Mouse (Mus musculus) liver, embryonic 11.5 days (tissue): ENCODE data around the gene 1700084M14Rik. TPM values are rescaled to one million over a fixed set of nuclear protein-coding genes. Genes with fewer than 3 reads are reported as not detected.
"Not testable (repeated sequence)": the region's sequence is repeated elsewhere in the genome, so short reads cannot be mapped to it uniquely, and the experiment has no call there.

Experiments used
- ATAC-seq: fragments of 200-750 bp; cut with Nextera tagmentation; replicated peaks from 2 replicates; pipeline ENCODE4 v1.8.0; 2017; ENCODE audit warnings: moderate number of reproducible peaks, mild to moderate bottlenecking, moderate TSS enrichment, moderate library complexity; ENCODE audit not compliant: low FRiP score
- DNase-seq: peaks from one replicate; pipeline ENCODE4 v3.0.0-alpha.2; 2017; ENCODE audit warnings: low spot score
- H3K27ac ChIP-seq: fragments of 300-500 bp; sonication (generic); 2 replicates; pipeline ENCODE4 v1.5.1; 2014; ENCODE audit warnings: mild to moderate bottlenecking, low read depth, low read length, control low read depth
- H3K27me3 ChIP-seq: fragments of 300-500 bp; sonication (generic); replicated peaks from 2 replicates; pipeline ENCODE4 v1.6.1; 2014; ENCODE audit warnings: low read length, mixed read lengths; ENCODE audit not compliant: control insufficient read depth, insufficient read depth
- H3K36me3 ChIP-seq: fragments of 300-500 bp; sonication (generic); 2 replicates; pipeline ENCODE4 v1.6.1; 2014; ENCODE audit warnings: mild to moderate bottlenecking, low read length, moderate library complexity, mixed read lengths; ENCODE audit not compliant: control insufficient read depth, insufficient read depth
- H3K4me1 ChIP-seq: fragments of 300-500 bp; sonication (generic); replicated peaks from 2 replicates; pipeline ENCODE4 v1.6.1; 2014; ENCODE audit warnings: low read length, mixed read lengths; ENCODE audit not compliant: control insufficient read depth, insufficient read depth
- H3K4me2 ChIP-seq: fragments of 300-500 bp; sonication (generic); 2 replicates; pipeline ENCODE4 v1.6.1; 2014; ENCODE audit warnings: mild to moderate bottlenecking, control low read depth, moderate library complexity
- H3K4me3 ChIP-seq: fragments of 300-500 bp; sonication (generic); 2 replicates; pipeline ENCODE4 v1.5.1; 2014; ENCODE audit warnings: low read depth, low read length, control low read depth
- H3K9ac ChIP-seq: fragments of 300-500 bp; sonication (generic); 2 replicates; pipeline ENCODE4 v1.6.1; 2014; ENCODE audit warnings: low read depth, low read length, control low read depth
- H3K9me3 ChIP-seq: fragments of 300-500 bp; sonication (generic); 2 replicates; pipeline ENCODE4 v1.6.1; 2016; ENCODE audit warnings: low read length, inconsistent platforms, mixed read lengths; ENCODE audit not compliant: control insufficient read depth
- WGBS: fragments of 180-500 bp; shearing (Covaris S2); extraction: QIAGEN DNeasy Blood & Tissue Kit; methylation state at CpG from one replicate; pipeline ENCODE4 v1.1.7; 2014; 5-methylcytosine and 5-hydroxymethylcytosine counted together
- polyA plus RNA-seq: library from polyadenylated mRNA; unstranded; fragments of >200 nt; fragmentation: Nextera tagmentation; extraction: Ambion mirVana; gene quantifications from 2 replicates; pipeline ENCODE4 v1.2.1, GENCODE M21; 2014

1700084M14Rik gene
- not detected in 2 replicates for polyA plus RNA-seq

- not testable (repeated sequence) for DNase-seq, H3K9me3 ChIP-seq, H3K27ac ChIP-seq, H3K27me3 ChIP-seq, H3K4me1 ChIP-seq, ATAC-seq, H3K4me2 ChIP-seq, H3K4me3 ChIP-seq, H3K9ac ChIP-seq, H3K36me3 ChIP-seq
- WGBS, result 79% methylated on average over 3 of the region's 3 CpGs
Observed at GRCm38 (mm10) chrX:91575811-91576210, at the start of gene 1700084M14Rik. TSS of gene 1700084M14Rik (minus strand) at chrX:91575911.

Other genes with a start within 250 kb of the 1700084M14Rik start
- gene Mageb2, start 244.2 kb downstream of the 1700084M14Rik start, polyA plus RNA-seq, result not detected in 2 replicates
- not detected in 2 replicates for gene Gm5072, start 183.4 kb downstream of the 1700084M14Rik start, polyA plus RNA-seq
- not detected in 2 replicates for gene Gm8914, start 95.8 kb downstream of the 1700084M14Rik start, polyA plus RNA-seq
- not detected in 2 replicates for gene Gm14781, start 56.3 kb upstream of the 1700084M14Rik start, polyA plus RNA-seq
- not detected in 2 replicates for gene Mageb5, start 207.1 kb upstream of the 1700084M14Rik start, polyA plus RNA-seq